Mouse (Mus musculus): ENCODE data around the gene Cox6b2. TPM values are rescaled to one million over a fixed set of nuclear protein-coding genes. Genes with fewer than 3 reads are reported as not detected.
A peak's percentile ranks its signal among the peaks of the same experiment; 100 is the strongest.

Cox6b2 gene
- polyA plus RNA-seq, 1 experiment = 26.4 TPM

DNA sequence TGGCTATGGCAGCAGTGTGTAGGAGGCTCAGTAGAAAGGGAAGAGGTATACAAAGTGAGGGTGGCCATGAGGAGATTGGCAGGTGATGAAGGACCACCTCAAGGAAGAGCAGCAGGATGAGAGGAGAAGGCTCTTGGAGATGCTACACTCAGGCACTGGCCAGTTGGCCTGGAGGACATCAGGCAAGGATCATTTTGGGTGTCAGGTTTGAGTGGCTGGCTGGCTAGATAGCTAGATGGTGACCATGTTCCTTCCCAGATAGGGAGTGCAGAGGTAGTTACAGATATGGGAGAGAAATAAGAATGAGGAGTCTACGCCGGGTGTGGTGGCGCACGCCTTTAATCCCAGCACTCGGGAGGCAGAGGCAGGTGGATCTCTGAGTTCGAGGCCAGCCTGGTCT is 8.0 kb downstream of the Cox6b2 start:
- H3K36me3 ChIP-seq (ENCODE audit: control insufficient read depth) = peaks cover 78% of the 10 kb centered on the region
- no peak for TF ChIP-seq GATA1 (IDR thresholded peaks at IDR 0.05; ENCODE audit: low read length)
- TF ChIP-seq TAL1 (IDR thresholded peaks at IDR 0.05; ENCODE audit: low read length) = peak; percentile 8; the same call in 1 of the 3 replicates
- H3K4me3 ChIP-seq (replicated peaks) = peak overlapping the region; percentile 27
- peaks cover 97% of the 10 kb centered on the region for H3K4me1 ChIP-seq (ENCODE audit: control insufficient read depth)
- no peaks in the 10 kb centered on the region for H3K9me3 ChIP-seq (ENCODE audit: control insufficient read depth, low read length)
- H3K27me3 ChIP-seq (ENCODE audit: control insufficient read depth) = no peaks in the 10 kb centered on the region

GRCm38 (mm10) chr7:4743354-4743753 is 9.5 kb downstream of the Cox6b2 start:
- Histone ChIP-seq H3K9me3 (ENCODE audit: control insufficient read depth, low read length) (no peaks in the 10 kb centered on the region), H3K4me3 (replicated peaks) (peak overlapping the region; percentile 89)

DNA sequence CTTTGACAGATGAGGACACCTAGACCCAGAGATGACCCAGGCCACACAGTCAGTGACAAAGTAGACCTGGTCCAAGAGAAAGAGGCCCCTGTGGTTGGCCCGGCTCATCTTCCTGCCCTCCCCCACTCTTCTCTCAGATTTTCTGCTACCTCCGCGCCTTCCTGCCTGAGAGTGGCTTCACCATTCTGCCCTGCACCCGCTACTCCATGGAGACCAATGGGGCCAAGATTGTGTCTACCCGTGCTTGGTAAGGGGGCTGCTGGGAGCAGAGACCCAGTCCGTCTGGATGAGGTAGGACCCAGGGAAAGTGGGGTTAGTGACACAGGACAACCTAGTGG is 10.4 kb downstream of the Cox6b2 start:
- H3K27me3 ChIP-seq (ENCODE audit: control insufficient read depth) = no peaks in the 10 kb centered on the region
- peaks cover 86% of the 10 kb centered on the region for H3K4me1 ChIP-seq (ENCODE audit: control insufficient read depth)
- peaks cover 55% of the 10 kb centered on the region for H3K36me3 ChIP-seq (ENCODE audit: control insufficient read depth)
- peak overlapping the region; percentile 89 for H3K4me3 ChIP-seq (replicated peaks)
- no peaks in the 10 kb centered on the region for H3K9me3 ChIP-seq (ENCODE audit: control insufficient read depth, low read length)
- TF ChIP-seq TAL1 (IDR thresholded peaks at IDR 0.05; ENCODE audit: low read length) = no peak
- TF ChIP-seq GATA1 (IDR thresholded peaks at IDR 0.05; ENCODE audit: low read length) = no peak

More at GRCm38 (mm10) chr7:4743354-4743753, 9.5 kb downstream of the Cox6b2 start:
- H3K27me3 ChIP-seq (ENCODE audit: control insufficient read depth) = no peaks in the 10 kb centered on the region
- H3K4me1 ChIP-seq (ENCODE audit: control insufficient read depth) = peaks cover 95% of the 10 kb centered on the region
- peaks cover 62% of the 10 kb centered on the region for H3K36me3 ChIP-seq (ENCODE audit: control insufficient read depth)
- TF ChIP-seq GATA1 (IDR thresholded peaks at IDR 0.05; ENCODE audit: low read length) = peak; percentile 74
- peak; percentile 77 for TF ChIP-seq TAL1 (IDR thresholded peaks at IDR 0.05; ENCODE audit: low read length)

DNA sequence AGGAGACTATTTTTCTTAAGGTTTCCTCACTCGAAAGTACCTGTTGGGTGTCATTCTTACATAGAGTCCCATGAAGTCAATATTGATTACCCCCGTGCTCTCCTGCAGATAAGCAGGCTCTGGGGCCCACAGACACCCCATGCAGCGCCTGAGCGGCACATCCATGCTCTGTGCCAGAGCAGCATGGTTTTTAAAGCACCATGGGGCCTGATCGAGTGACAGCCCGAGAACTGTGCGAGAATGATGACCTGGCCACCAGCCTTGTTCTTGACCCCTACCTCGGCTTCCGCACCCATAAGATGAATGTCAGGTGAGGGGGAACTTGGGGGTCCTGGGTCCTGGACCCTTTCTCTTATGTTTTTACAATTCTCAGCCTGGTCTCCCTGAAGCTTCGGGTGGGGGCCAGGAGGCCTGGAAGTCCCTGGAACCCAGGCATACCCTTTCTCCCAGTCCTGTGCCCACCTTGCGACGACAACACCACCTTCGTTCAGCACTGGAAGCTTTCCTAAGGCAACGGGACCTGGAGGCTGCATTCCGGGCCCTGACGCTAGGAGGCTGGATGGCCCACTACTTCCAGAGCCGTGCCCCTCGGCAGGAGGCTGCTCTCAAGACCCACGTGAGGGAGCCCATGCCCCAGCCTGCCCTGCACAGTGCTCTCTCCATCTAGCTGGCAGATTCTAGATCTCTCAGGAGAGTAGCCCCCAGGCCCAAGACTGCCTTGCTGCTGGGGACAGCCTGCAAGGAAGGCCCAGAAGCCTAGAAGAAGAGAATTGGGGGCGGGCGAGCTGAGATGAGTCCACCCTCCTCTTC is 11.0 kb downstream of the Cox6b2 start:
- H3K4me3 ChIP-seq (replicated peaks) = peak overlapping the region; percentile 89

DNA sequence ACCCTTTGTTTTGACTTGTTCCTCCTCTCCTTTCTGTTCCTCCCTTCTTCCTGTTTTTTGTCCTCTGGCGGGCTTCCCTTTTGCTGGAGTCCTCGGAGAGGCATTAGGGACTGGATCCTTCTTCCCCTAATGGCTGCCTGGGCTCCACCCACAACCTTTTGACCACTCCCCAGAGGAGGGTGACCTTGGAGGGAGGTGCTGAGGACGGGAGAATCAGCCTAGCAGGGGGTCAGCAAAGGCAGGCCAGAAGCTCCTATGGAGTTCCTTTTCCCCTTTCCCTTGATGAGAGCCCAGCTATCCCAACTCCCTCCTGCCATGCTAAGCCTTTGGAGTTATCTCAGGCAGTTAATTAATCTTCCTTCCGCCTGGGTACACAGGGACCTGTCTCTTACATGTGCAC is 11.7 kb downstream of the Cox6b2 start:
- TF ChIP-seq GATA1 (IDR thresholded peaks at IDR 0.05; ENCODE audit: low read length) (no peak), TAL1 (IDR thresholded peaks at IDR 0.05; ENCODE audit: low read length) (no peak)
- Histone ChIP-seq H3K4me1 (ENCODE audit: control insufficient read depth) (peaks cover 75% of the 10 kb centered on the region), H3K27me3 (ENCODE audit: control insufficient read depth) (no peaks in the 10 kb centered on the region), H3K4me3 (replicated peaks) (peak overlapping the region; percentile 89), H3K36me3 (ENCODE audit: control insufficient read depth) (peaks cover 44% of the 10 kb centered on the region), H3K9me3 (ENCODE audit: control insufficient read depth, low read length) (no peaks in the 10 kb centered on the region)

More for the DNA sequence above, 11.0 kb downstream of the Cox6b2 start:
- Histone ChIP-seq H3K9me3 (ENCODE audit: control insufficient read depth, low read length) (no peaks in the 10 kb centered on the region), H3K36me3 (ENCODE audit: control insufficient read depth) (peaks cover 51% of the 10 kb centered on the region), H3K4me1 (ENCODE audit: control insufficient read depth) (peaks cover 82% of the 10 kb centered on the region), H3K27me3 (ENCODE audit: control insufficient read depth) (no peaks in the 10 kb centered on the region)
- TF ChIP-seq GATA1 (IDR thresholded peaks at IDR 0.05; ENCODE audit: low read length) (peak; percentile 29; the same call in 1 of the 2 replicates), TAL1 (IDR thresholded peaks at IDR 0.05; ENCODE audit: low read length) (no peak)

DNA sequence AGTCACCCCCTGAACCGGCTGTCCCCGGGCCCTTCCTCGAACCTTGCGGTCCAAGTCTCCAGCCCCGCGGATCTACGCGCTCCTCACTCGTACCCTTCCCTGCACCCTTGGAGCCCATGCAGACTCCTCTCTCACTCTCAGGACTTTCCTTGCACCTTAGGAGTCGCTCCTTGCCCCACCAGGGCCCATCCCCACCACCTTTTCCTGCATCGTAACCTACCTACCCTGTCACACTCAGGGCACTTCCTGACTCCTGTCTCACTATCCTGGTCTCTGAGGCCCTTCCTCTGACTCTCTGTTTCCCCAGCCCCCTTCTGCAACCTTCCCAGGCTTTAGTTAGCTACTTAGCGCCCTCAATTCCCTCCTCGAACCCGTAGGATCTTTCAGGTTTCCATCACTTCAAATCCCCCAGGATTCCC is 12.6 kb downstream of the Cox6b2 start:
- TF ChIP-seq GATA1 (IDR thresholded peaks at IDR 0.05; ENCODE audit: low read length) = no peak
- TF ChIP-seq TAL1 (IDR thresholded peaks at IDR 0.05; ENCODE audit: low read length) = no peak
- Histone ChIP-seq H3K36me3 (ENCODE audit: control insufficient read depth) (peaks cover 36% of the 10 kb centered on the region), H3K27me3 (ENCODE audit: control insufficient read depth) (no peaks in the 10 kb centered on the region), H3K4me3 (replicated peaks) (peak overlapping the region; percentile 89), H3K9me3 (ENCODE audit: control insufficient read depth, low read length) (no peaks in the 10 kb centered on the region), H3K4me1 (ENCODE audit: control insufficient read depth) (peaks cover 68% of the 10 kb centered on the region)

- no peak for TF ChIP-seq TAL1 (IDR thresholded peaks at IDR 0.05; ENCODE audit: low read length)
- TF ChIP-seq GATA1 (IDR thresholded peaks at IDR 0.05; ENCODE audit: low read length) = no peak
- H3K4me1 ChIP-seq (ENCODE audit: control insufficient read depth) = peaks cover 64% of the 10 kb centered on the region
- H3K4me3 ChIP-seq (replicated peaks) = peak within 1 kb of the TSS; percentile 89
- no peaks in the 10 kb centered on the region for H3K27me3 ChIP-seq (ENCODE audit: control insufficient read depth)
- H3K9me3 ChIP-seq (ENCODE audit: control insufficient read depth, low read length) = no peaks in the 10 kb centered on the region
- peaks cover 30% of the 10 kb centered on the region for H3K36me3 ChIP-seq (ENCODE audit: control insufficient read depth)
Observed at GRCm38 (mm10) chr7:4739544-4740275, 13.2 kb downstream of the Cox6b2 start, which contains the start of gene Kmt5c. Gene Kmt5c, plus strand, starts transcription at chr7:4740115.

DNA sequence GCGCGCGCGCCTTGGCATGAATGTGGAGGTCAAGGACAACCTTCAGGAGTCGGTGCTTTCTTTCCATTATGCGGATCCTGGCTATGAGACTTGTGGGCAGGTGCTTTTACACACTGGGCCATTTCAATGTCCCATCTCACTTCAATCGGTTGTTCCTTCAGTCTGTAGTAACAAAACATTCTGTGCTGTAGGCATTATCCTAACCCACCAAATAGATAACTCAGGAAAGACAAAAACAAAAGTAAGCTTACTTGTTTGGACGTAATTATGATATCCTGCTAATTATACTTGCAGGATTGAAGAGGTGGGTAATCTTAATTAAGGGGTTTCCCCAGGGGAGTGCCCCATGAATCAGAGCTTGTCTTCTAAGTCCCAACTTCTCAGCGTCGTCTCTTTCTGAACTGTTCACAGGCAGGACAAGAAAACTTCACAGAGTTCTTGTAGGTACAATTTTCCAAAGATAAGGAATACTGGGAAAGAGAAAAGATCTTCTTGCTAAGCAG is 13.8 kb downstream of the Cox6b2 start:
- H3K4me3 ChIP-seq (replicated peaks) = peak overlapping the region; percentile 89
- peaks cover 23% of the 10 kb centered on the region for H3K36me3 ChIP-seq (ENCODE audit: control insufficient read depth)
- TF ChIP-seq TAL1 (IDR thresholded peaks at IDR 0.05; ENCODE audit: low read length) = no peak
- no peak for TF ChIP-seq GATA1 (IDR thresholded peaks at IDR 0.05; ENCODE audit: low read length)
- no peaks in the 10 kb centered on the region for H3K9me3 ChIP-seq (ENCODE audit: control insufficient read depth, low read length)
- peaks cover 58% of the 10 kb centered on the region for H3K4me1 ChIP-seq (ENCODE audit: control insufficient read depth)
- H3K27me3 ChIP-seq (ENCODE audit: control insufficient read depth) = no peaks in the 10 kb centered on the region

DNA sequence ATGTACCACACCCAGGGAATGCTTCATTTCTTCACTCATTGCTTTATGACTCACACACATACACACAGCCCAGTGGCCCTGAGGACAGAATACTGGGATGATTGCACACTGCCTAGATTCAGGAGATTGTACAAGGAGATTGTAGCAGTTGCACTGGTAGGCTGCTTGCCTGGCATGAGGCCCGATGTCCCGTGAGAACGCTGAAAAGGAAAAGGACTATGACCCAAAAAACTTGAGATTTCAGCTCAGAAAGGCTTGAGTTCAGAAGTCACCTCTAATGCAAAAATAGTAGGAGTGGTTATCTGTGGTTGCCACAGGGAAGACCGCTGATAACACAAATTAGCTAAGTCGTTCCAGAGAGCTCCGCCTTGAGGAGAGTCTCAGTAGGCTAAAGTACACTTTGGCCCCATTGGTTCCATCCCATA is 19.9 kb downstream of the Cox6b2 start:
- Histone ChIP-seq H3K9me3 (ENCODE audit: control insufficient read depth, low read length) (no peaks in the 10 kb centered on the region), H3K4me3 (replicated peaks) (no peak overlapping the region), H3K27me3 (ENCODE audit: control insufficient read depth) (no peaks in the 10 kb centered on the region), H3K36me3 (ENCODE audit: control insufficient read depth) (no peaks in the 10 kb centered on the region), H3K4me1 (ENCODE audit: control insufficient read depth) (peaks cover 27% of the 10 kb centered on the region)
- TF ChIP-seq GATA1 (IDR thresholded peaks at IDR 0.05; ENCODE audit: low read length) = peak; percentile 34; the same call in 1 of the 2 replicates
- no peak for TF ChIP-seq TAL1 (IDR thresholded peaks at IDR 0.05; ENCODE audit: low read length)
